Mouse (Mus musculus) embryonic fibroblast, embryonic 13.5 days (primary cell): ENCODE measurements around the gene Ifitm10.
"Not testable (repeated sequence)": the region's sequence is repeated elsewhere in the genome, so short reads cannot be mapped to it uniquely, and the experiment has no call there.

Experiments
- CTCF ChIP-seq: IDR thresholded peaks from 2 replicates; pipeline ENCODE4 v1.5.1; 2011; ENCODE audit warnings: mild to moderate bottlenecking, control low read depth, low read length, moderate library complexity, borderline replicate concordance; ENCODE audit not compliant: insufficient read depth
- POLR2A ChIP-seq: IDR thresholded peaks from 2 replicates; pipeline ENCODE4 v1.6.1; 2011; ENCODE audit warnings: low read depth, mild to moderate bottlenecking, control low read depth, low read length, moderate library complexity

GRCm38 (mm10) chr7:142279291-142279690 is 94.3 kb downstream of the Ifitm10 start:
- TF ChIP-seq POLR2A, CTCF: not testable (repeated sequence)
